Mouse (Mus musculus): ENCODE measurements around the gene Als2. TPM values are rescaled to one million over a fixed set of nuclear protein-coding genes. Genes with fewer than 3 reads are reported as not detected.

The Als2 gene
- polyA plus RNA-seq, 1 experiment from 2014 or later = 23.5 TPM

- no peak for ATAC-seq
- 87% methylated on average over 10 of the region's 10 CpGs for WGBS
- Histone ChIP-seq H3K4me1 (ENCODE audit: control insufficient read depth, insufficient read depth, low read length) (no peaks in the 10 kb centered on the region), H3K36me3 (ENCODE audit: control insufficient read depth, insufficient read depth, low read length) (peaks cover 43% of the 10 kb centered on the region), H3K9ac (ENCODE audit: low read depth, low read length) (no peak overlapping the region), H3K27ac (ENCODE audit: low read length) (no peak overlapping the region), H3K27me3 (ENCODE audit: control insufficient read depth, insufficient read depth, low read depth, low read length) (no peaks in the 10 kb centered on the region), H3K4me2 (ENCODE audit: low read length) (no peak overlapping the region), H3K4me3 (ENCODE audit: low read depth, low read length) (no peak overlapping the region), H3K9me3 (replicated peaks; ENCODE audit: control insufficient read depth, low read length, poor library complexity, severe bottlenecking) (no peaks in the 10 kb centered on the region)
Measured at GRCm38 (mm10) chr1:59174514-59175373, 62.3 kb downstream of the Als2 start.

GRCm38 (mm10) chr1:59173023-59173422 lies 64.0 kb downstream of the Als2 start:
- no peaks in the 10 kb centered on the region for H3K9me3 ChIP-seq (replicated peaks; ENCODE audit: control insufficient read depth, low read length, poor library complexity, severe bottlenecking)
- H3K9ac ChIP-seq (ENCODE audit: low read depth, low read length) = no peak overlapping the region
- H3K4me1 ChIP-seq (ENCODE audit: control insufficient read depth, insufficient read depth, low read length) = no peaks in the 10 kb centered on the region
- H3K27ac ChIP-seq (ENCODE audit: low read length) = no peak overlapping the region
- H3K4me2 ChIP-seq (ENCODE audit: low read length) = no peak overlapping the region
- WGBS = 87% methylated on average over 5 of the region's 5 CpGs
- no peak overlapping the region for H3K4me3 ChIP-seq (ENCODE audit: low read depth, low read length)
- peaks cover 38% of the 10 kb centered on the region for H3K36me3 ChIP-seq (ENCODE audit: control insufficient read depth, insufficient read depth, low read length)
- H3K27me3 ChIP-seq (ENCODE audit: control insufficient read depth, insufficient read depth, low read depth, low read length) = no peaks in the 10 kb centered on the region
- ATAC-seq = no peak

- no peak overlapping the region for H3K4me3 ChIP-seq (ENCODE audit: low read depth, low read length)
- 90% methylated on average over 5 of the region's 5 CpGs for WGBS
- H3K27me3 ChIP-seq (ENCODE audit: control insufficient read depth, insufficient read depth, low read depth, low read length) = no peaks in the 10 kb centered on the region
- no peak overlapping the region for H3K4me2 ChIP-seq (ENCODE audit: low read length)
- ATAC-seq = no peak
- H3K36me3 ChIP-seq (ENCODE audit: control insufficient read depth, insufficient read depth, low read length) = peaks cover 38% of the 10 kb centered on the region
- H3K9me3 ChIP-seq (replicated peaks; ENCODE audit: control insufficient read depth, low read length, poor library complexity, severe bottlenecking) = no peaks in the 10 kb centered on the region
- no peak overlapping the region for H3K9ac ChIP-seq (ENCODE audit: low read depth, low read length)
- no peaks in the 10 kb centered on the region for H3K4me1 ChIP-seq (ENCODE audit: control insufficient read depth, insufficient read depth, low read length)
- H3K27ac ChIP-seq (ENCODE audit: low read length) = no peak overlapping the region
Measured at GRCm38 (mm10) chr1:59171875-59172274, 65.2 kb downstream of the Als2 start.

GRCm38 (mm10) chr1:59170290-59170689 lies 66.7 kb downstream of the Als2 start:
- Histone ChIP-seq H3K36me3 (ENCODE audit: control insufficient read depth, insufficient read depth, low read length) (peaks cover 37% of the 10 kb centered on the region), H3K27me3 (ENCODE audit: control insufficient read depth, insufficient read depth, low read depth, low read length) (no peaks in the 10 kb centered on the region), H3K4me2 (ENCODE audit: low read length) (no peak overlapping the region), H3K9me3 (replicated peaks; ENCODE audit: control insufficient read depth, low read length, poor library complexity, severe bottlenecking) (no peaks in the 10 kb centered on the region), H3K4me3 (ENCODE audit: low read depth, low read length) (no peak overlapping the region), H3K9ac (ENCODE audit: low read depth, low read length) (no peak overlapping the region), H3K27ac (ENCODE audit: low read length) (no peak overlapping the region), H3K4me1 (ENCODE audit: control insufficient read depth, insufficient read depth, low read length) (no peaks in the 10 kb centered on the region)
- no peak for ATAC-seq
- 74% methylated on average over 8 of the region's 8 CpGs for WGBS

- H3K27me3 ChIP-seq (ENCODE audit: control insufficient read depth, insufficient read depth, low read depth, low read length) = no peaks in the 10 kb centered on the region
- no peak overlapping the region for H3K4me3 ChIP-seq (ENCODE audit: low read depth, low read length)
- H3K9me3 ChIP-seq (replicated peaks; ENCODE audit: control insufficient read depth, low read length, poor library complexity, severe bottlenecking) = no peaks in the 10 kb centered on the region
- H3K4me2 ChIP-seq (ENCODE audit: low read length) = no peak overlapping the region
- H3K4me1 ChIP-seq (ENCODE audit: control insufficient read depth, insufficient read depth, low read length) = no peaks in the 10 kb centered on the region
- H3K27ac ChIP-seq (ENCODE audit: low read length) = no peak overlapping the region
- no peak for ATAC-seq
- WGBS = 94% methylated on average over 6 of the region's 6 CpGs
- H3K36me3 ChIP-seq (ENCODE audit: control insufficient read depth, insufficient read depth, low read length) = peaks cover 33% of the 10 kb centered on the region
- no peak overlapping the region for H3K9ac ChIP-seq (ENCODE audit: low read depth, low read length)
Measured at GRCm38 (mm10) chr1:59169586-59169985, 67.4 kb downstream of the Als2 start.

GRCm38 (mm10) chr1:59168556-59168955 lies 68.5 kb downstream of the Als2 start:
- no peak for ATAC-seq
- no peak overlapping the region for H3K4me3 ChIP-seq (ENCODE audit: low read depth, low read length)
- H3K36me3 ChIP-seq (ENCODE audit: control insufficient read depth, insufficient read depth, low read length) = peaks cover 33% of the 10 kb centered on the region
- whole genome bisulfite sequencing = 93% methylated on average over 2 of the region's 2 CpGs
- H3K4me2 ChIP-seq (ENCODE audit: low read length) = no peak overlapping the region
- H3K9ac ChIP-seq (ENCODE audit: low read depth, low read length) = no peak overlapping the region
- H3K27ac ChIP-seq (ENCODE audit: low read length) = no peak overlapping the region
- no peaks in the 10 kb centered on the region for H3K27me3 ChIP-seq (ENCODE audit: control insufficient read depth, insufficient read depth, low read depth, low read length)
- no peaks in the 10 kb centered on the region for H3K9me3 ChIP-seq (replicated peaks; ENCODE audit: control insufficient read depth, low read length, poor library complexity, severe bottlenecking)
- H3K4me1 ChIP-seq (ENCODE audit: control insufficient read depth, insufficient read depth, low read length) = no peaks in the 10 kb centered on the region

GRCm38 (mm10) chr1:59167654-59168425 lies 69.2 kb downstream of the Als2 start:
- Histone ChIP-seq H3K9ac (ENCODE audit: low read depth, low read length) (no peak overlapping the region), H3K27me3 (ENCODE audit: control insufficient read depth, insufficient read depth, low read depth, low read length) (no peaks in the 10 kb centered on the region), H3K27ac (ENCODE audit: low read length) (no peak overlapping the region), H3K36me3 (ENCODE audit: control insufficient read depth, insufficient read depth, low read length) (peaks cover 31% of the 10 kb centered on the region), H3K4me3 (ENCODE audit: low read depth, low read length) (no peak overlapping the region), H3K9me3 (replicated peaks; ENCODE audit: control insufficient read depth, low read length, poor library complexity, severe bottlenecking) (no peaks in the 10 kb centered on the region), H3K4me2 (ENCODE audit: low read length) (no peak overlapping the region), H3K4me1 (ENCODE audit: control insufficient read depth, insufficient read depth, low read length) (no peaks in the 10 kb centered on the region)
- no peak for ATAC-seq
- 86% methylated on average over 4 of the region's 4 CpGs for WGBS

GRCm38 (mm10) chr1:59166232-59166905 lies 70.7 kb downstream of the Als2 start:
- H3K27ac ChIP-seq (ENCODE audit: low read length) = no peak overlapping the region
- H3K4me1 ChIP-seq (ENCODE audit: control insufficient read depth, insufficient read depth, low read length) = no peaks in the 10 kb centered on the region
- no peak overlapping the region for H3K4me2 ChIP-seq (ENCODE audit: low read length)
- no peak overlapping the region for H3K9ac ChIP-seq (ENCODE audit: low read depth, low read length)
- no peaks in the 10 kb centered on the region for H3K9me3 ChIP-seq (replicated peaks; ENCODE audit: control insufficient read depth, low read length, poor library complexity, severe bottlenecking)
- WGBS = 91% methylated on average over 9 of the region's 9 CpGs
- peaks cover 26% of the 10 kb centered on the region for H3K36me3 ChIP-seq (ENCODE audit: control insufficient read depth, insufficient read depth, low read length)
- ATAC-seq = no peak
- no peaks in the 10 kb centered on the region for H3K27me3 ChIP-seq (ENCODE audit: control insufficient read depth, insufficient read depth, low read depth, low read length)
- no peak overlapping the region for H3K4me3 ChIP-seq (ENCODE audit: low read depth, low read length)

All from midbrain, embryonic 16.5 days (tissue).